Mouse (Mus musculus) lung, embryonic 15.5 days (tissue): Measurements from ENCODE around the gene Pvr. TPM values are rescaled to one million over a fixed set of nuclear protein-coding genes. Genes with fewer than 3 reads are reported as not detected.

ENCODE experiments used
- ATAC-seq: fragments of 200-750 bp; cut with Nextera tagmentation; 2 replicates; pipeline ENCODE4 v1.8.0; 2017; ENCODE audit warnings: moderate number of reproducible peaks, borderline replicate concordance; ENCODE audit not compliant: low FRiP score, low TSS enrichment; ENCODE audit errors: extremely low read depth
- H3K27ac ChIP-seq: fragments of 300-500 bp; sonication (generic); 2 replicates; pipeline ENCODE4 v1.5.1; 2015; ENCODE audit warnings: moderate library complexity, mild to moderate bottlenecking, inconsistent platforms
- H3K27me3 ChIP-seq: fragments of 300-500 bp; sonication (generic); 2 replicates; pipeline ENCODE4 v1.6.1; 2015; ENCODE audit warnings: inconsistent platforms
- H3K36me3 ChIP-seq: fragments of 300-500 bp; sonication (generic); 2 replicates; pipeline ENCODE4 v1.6.1; 2015; ENCODE audit warnings: inconsistent platforms
- H3K4me1 ChIP-seq: fragments of 300-500 bp; sonication (generic); 2 replicates; pipeline ENCODE4 v1.6.1; 2015; ENCODE audit warnings: inconsistent platforms
- H3K4me2 ChIP-seq: fragments of 300-500 bp; sonication (generic); 2 replicates; pipeline ENCODE4 v1.6.1; 2015; ENCODE audit warnings: inconsistent platforms, mild to moderate bottlenecking, moderate library complexity
- H3K4me3 ChIP-seq: fragments of 300-500 bp; sonication (generic); 2 replicates; pipeline ENCODE4 v1.5.1; 2015; ENCODE audit warnings: mild to moderate bottlenecking, inconsistent platforms
- H3K9ac ChIP-seq: fragments of 300-500 bp; sonication (generic); 2 replicates; pipeline ENCODE4 v1.6.1; 2015; ENCODE audit warnings: inconsistent platforms
- H3K9me3 ChIP-seq: fragments of 300-500 bp; sonication (generic); 2 replicates; pipeline ENCODE4 v1.6.1; 2016; ENCODE audit warnings: inconsistent platforms
- WGBS: fragments of 180-500 bp; shearing (Covaris S2); methylation state at CpG from one replicate; pipeline ENCODE4 v1.1.7; 2015; 5-methylcytosine and 5-hydroxymethylcytosine counted together
- polyA plus RNA-seq: library from polyadenylated mRNA; unstranded; fragments of >200 nt; fragmentation: Nextera tagmentation; extraction: Ambion mirVana; gene quantifications from 2 replicates; pipeline ENCODE4 v1.2.1, GENCODE M21; 2015

Pvr gene
- polyA plus RNA-seq, 1 experiment from 2014 or later: 22.5 TPM

- Histone ChIP-seq H3K9ac (no peak overlapping the region), H3K27ac (no peak overlapping the region), H3K4me2 (no peak overlapping the region), H3K4me3 (no peak overlapping the region), H3K36me3 (no peaks in the 10 kb centered on the region), H3K27me3 (no peaks in the 10 kb centered on the region), H3K4me1 (peaks cover 8% of the 10 kb centered on the region; the same call in 1 of the 2 replicates), H3K9me3 (no peaks in the 10 kb centered on the region)
- 0 out of 2 replicates have a peak, but pooled peaks have one; percentile 32 for ATAC-seq
- 57% methylated on average over 10 of the region's 10 CpGs for WGBS
Measured at GRCm38 (mm10) chr7:19949996-19950395, 29.0 kb upstream of the Pvr start.

- no peak overlapping the region for H3K4me3 ChIP-seq
- H3K4me1 ChIP-seq: peaks cover 8% of the 10 kb centered on the region; the same call in 1 of the 2 replicates
- no peaks in the 10 kb centered on the region for H3K36me3 ChIP-seq
- no peaks in the 10 kb centered on the region for H3K9me3 ChIP-seq
- no peaks in the 10 kb centered on the region for H3K27me3 ChIP-seq
- no peak overlapping the region for H3K9ac ChIP-seq
- no peak for ATAC-seq
- 61% methylated on average over 12 of the region's 12 CpGs for WGBS
- H3K4me2 ChIP-seq: no peak overlapping the region
- no peak overlapping the region for H3K27ac ChIP-seq
Measured at GRCm38 (mm10) chr7:19948956-19949355, 28.0 kb upstream of the Pvr start.

- 71% methylated on average over 13 of the region's 13 CpGs for WGBS
- Histone ChIP-seq H3K4me1 (peaks cover 3% of the 10 kb centered on the region), H3K27ac (no peak overlapping the region), H3K4me3 (no peak overlapping the region), H3K9me3 (no peaks in the 10 kb centered on the region), H3K36me3 (no peaks in the 10 kb centered on the region), H3K4me2 (no peak overlapping the region), H3K27me3 (no peaks in the 10 kb centered on the region), H3K9ac (no peak overlapping the region)
- ATAC-seq: no peak
Measured at GRCm38 (mm10) chr7:19945821-19946515, 25.0 kb upstream of the Pvr start.

GRCm38 (mm10) chr7:19945201-19945600 is 24.2 kb upstream of the Pvr start:
- ATAC-seq: no peak
- WGBS: 86% methylated on average over 5 of the region's 5 CpGs
- no peak overlapping the region for H3K4me3 ChIP-seq

GRCm38 (mm10) chr7:19944709-19945108 is 23.7 kb upstream of the Pvr start:
- H3K4me2 ChIP-seq: no peak overlapping the region
- no peak overlapping the region for H3K27ac ChIP-seq
- peaks cover 14% of the 10 kb centered on the region for H3K4me1 ChIP-seq
- H3K36me3 ChIP-seq: no peaks in the 10 kb centered on the region
- H3K9me3 ChIP-seq: no peaks in the 10 kb centered on the region
- ATAC-seq: no peak
- no peaks in the 10 kb centered on the region for H3K27me3 ChIP-seq
- H3K9ac ChIP-seq: no peak overlapping the region
- 88% methylated on average over 8 of the region's 8 CpGs for WGBS
- no peak overlapping the region for H3K4me3 ChIP-seq

More at GRCm38 (mm10) chr7:19945201-19945600, 24.2 kb upstream of the Pvr start:
- Histone ChIP-seq H3K4me2 (no peak overlapping the region), H3K9ac (no peak overlapping the region), H3K27me3 (no peaks in the 10 kb centered on the region), H3K27ac (no peak overlapping the region), H3K36me3 (no peaks in the 10 kb centered on the region), H3K9me3 (no peaks in the 10 kb centered on the region), H3K4me1 (peaks cover 11% of the 10 kb centered on the region)

GRCm38 (mm10) chr7:19940256-19940655 is 19.3 kb upstream of the Pvr start:
- H3K4me1 ChIP-seq: peaks cover 35% of the 10 kb centered on the region
- peak overlapping the region; percentile 85 for H3K27ac ChIP-seq
- ATAC-seq: peak; percentile 9; the same call in 1 of the 2 replicates
- H3K4me3 ChIP-seq: no peak overlapping the region
- no peaks in the 10 kb centered on the region for H3K27me3 ChIP-seq
- no peaks in the 10 kb centered on the region for H3K9me3 ChIP-seq
- H3K9ac ChIP-seq: no peak overlapping the region
- 7% methylated on average over 4 of the region's 6 CpGs for WGBS
- no peaks in the 10 kb centered on the region for H3K36me3 ChIP-seq
- peak overlapping the region; percentile 41 for H3K4me2 ChIP-seq

- Histone ChIP-seq H3K27ac (peak overlapping the region; percentile 85), H3K4me1 (peaks cover 39% of the 10 kb centered on the region), H3K9me3 (no peaks in the 10 kb centered on the region), H3K27me3 (no peaks in the 10 kb centered on the region), H3K4me2 (peak overlapping the region; percentile 41), H3K4me3 (no peak overlapping the region), H3K9ac (no peak overlapping the region), H3K36me3 (no peaks in the 10 kb centered on the region)
- peak; percentile 84 for ATAC-seq
- WGBS: 36% methylated on average over 12 of the region's 12 CpGs
Measured at GRCm38 (mm10) chr7:19939555-19940235, 18.7 kb upstream of the Pvr start.

GRCm38 (mm10) chr7:19937229-19937821 is 16.4 kb upstream of the Pvr start:
- Histone ChIP-seq H3K4me1 (peaks cover 50% of the 10 kb centered on the region), H3K27ac (peak overlapping the region; percentile 53), H3K27me3 (no peaks in the 10 kb centered on the region), H3K4me2 (no peak overlapping the region), H3K36me3 (no peaks in the 10 kb centered on the region), H3K9me3 (no peaks in the 10 kb centered on the region), H3K9ac (no peak overlapping the region), H3K4me3 (no peak overlapping the region)
- ATAC-seq: peak; percentile 16; the same call in 1 of the 2 replicates
- WGBS: 61% methylated on average over 11 of the region's 11 CpGs

- no peaks in the 10 kb centered on the region for H3K27me3 ChIP-seq
- WGBS: 39% methylated on average over 6 of the region's 6 CpGs
- H3K4me2 ChIP-seq: no peak overlapping the region
- H3K4me1 ChIP-seq: peaks cover 57% of the 10 kb centered on the region
- H3K27ac ChIP-seq: peak overlapping the region; percentile 66
- ATAC-seq: no peak
- no peak overlapping the region for H3K4me3 ChIP-seq
- no peaks in the 10 kb centered on the region for H3K9me3 ChIP-seq
- H3K9ac ChIP-seq: no peak overlapping the region
- H3K36me3 ChIP-seq: no peaks in the 10 kb centered on the region
Measured at GRCm38 (mm10) chr7:19935961-19936360, 15.0 kb upstream of the Pvr start.

- H3K4me1 ChIP-seq: peaks cover 50% of the 10 kb centered on the region
- H3K9me3 ChIP-seq: no peaks in the 10 kb centered on the region
- H3K9ac ChIP-seq: no peak overlapping the region
- H3K4me2 ChIP-seq: no peak overlapping the region
- H3K27ac ChIP-seq: peak overlapping the region; percentile 66
- ATAC-seq: no peak
- WGBS: 59% methylated on average over 20 of the region's 20 CpGs
- H3K27me3 ChIP-seq: no peaks in the 10 kb centered on the region
- H3K4me3 ChIP-seq: no peak overlapping the region
- H3K36me3 ChIP-seq: no peaks in the 10 kb centered on the region
Measured at GRCm38 (mm10) chr7:19935171-19935751, 14.3 kb upstream of the Pvr start.

GRCm38 (mm10) chr7:19932877-19933809 is 12.2 kb upstream of the Pvr start:
- Histone ChIP-seq H3K9me3 (no peaks in the 10 kb centered on the region), H3K4me2 (peak overlapping the region; percentile 52), H3K27me3 (no peaks in the 10 kb centered on the region), H3K27ac (peak overlapping the region; percentile 77), H3K4me3 (peak overlapping the region; percentile 17; the same call in 1 of the 2 replicates), H3K36me3 (no peaks in the 10 kb centered on the region), H3K4me1 (peaks cover 37% of the 10 kb centered on the region), H3K9ac (no peak overlapping the region)
- 14% methylated on average over 20 of the region's 21 CpGs for WGBS
- ATAC-seq: no peak
